Mouse (Mus musculus): Measurements from ENCODE around the gene Serpine1. TPM values are rescaled to one million over a fixed set of nuclear protein-coding genes. Genes with fewer than 3 reads are reported as not detected.

Gene Serpine1
- polyA plus RNA-seq, 1 experiment from 2014 or later = 0.05 TPM

- no peaks in the 10 kb centered on the region for H3K27me3 ChIP-seq
- no peak overlapping the region for H3K4me2 ChIP-seq
- 50% methylated on average over 10 of the region's 10 CpGs for WGBS (ENCODE audit: insufficient replicate concordance)
- H3K4me1 ChIP-seq (replicated peaks) = peaks cover 43% of the 10 kb centered on the region
- H3K4me3 ChIP-seq (replicated peaks) = no peak overlapping the region
- H3K9ac ChIP-seq = no peak overlapping the region
- peak overlapping the region; percentile 2; the same call in 1 of the 2 replicates for H3K27ac ChIP-seq
- no peaks in the 10 kb centered on the region for H3K36me3 ChIP-seq
- no peaks in the 10 kb centered on the region for H3K9me3 ChIP-seq (replicated peaks)
- no peak for ATAC-seq (ENCODE audit: low read depth)
- DNase-seq = no peak
These were observed 23.1 kb upstream of the Serpine1 start for GRCm38 (mm10) chr5:137095135-137095534.

GRCm38 (mm10) chr5:137093720-137094119 is 21.7 kb upstream of the Serpine1 start:
- no peak overlapping the region for H3K27ac ChIP-seq
- no peak overlapping the region for H3K4me2 ChIP-seq
- H3K27me3 ChIP-seq = no peaks in the 10 kb centered on the region
- no peak overlapping the region for H3K9ac ChIP-seq
- H3K4me1 ChIP-seq (replicated peaks) = peaks cover 31% of the 10 kb centered on the region
- no peak for ATAC-seq (ENCODE audit: low read depth)
- DNase-seq = no peak
- H3K9me3 ChIP-seq (replicated peaks) = no peaks in the 10 kb centered on the region
- no peaks in the 10 kb centered on the region for H3K36me3 ChIP-seq
- 67% methylated on average over 9 of the region's 9 CpGs for WGBS (ENCODE audit: insufficient replicate concordance)
- H3K4me3 ChIP-seq (replicated peaks) = no peak overlapping the region

GRCm38 (mm10) chr5:137091560-137091959 is 19.5 kb upstream of the Serpine1 start:
- no peaks in the 10 kb centered on the region for H3K27me3 ChIP-seq
- H3K4me2 ChIP-seq = no peak overlapping the region
- H3K9ac ChIP-seq = no peak overlapping the region; the same call in 1 of the 2 replicates
- DNase-seq (no peak), ATAC-seq (ENCODE audit: low read depth) (no peak)
- H3K36me3 ChIP-seq = no peaks in the 10 kb centered on the region
- H3K27ac ChIP-seq = no peak overlapping the region
- no peaks in the 10 kb centered on the region for H3K9me3 ChIP-seq (replicated peaks)
- 37% methylated on average over 6 of the region's 6 CpGs for WGBS (ENCODE audit: insufficient replicate concordance)
- H3K4me1 ChIP-seq (replicated peaks) = peaks cover 20% of the 10 kb centered on the region
- H3K4me3 ChIP-seq (replicated peaks) = no peak overlapping the region

GRCm38 (mm10) chr5:137090870-137091269 is 18.8 kb upstream of the Serpine1 start:
- H3K9me3 ChIP-seq (replicated peaks) = no peaks in the 10 kb centered on the region

GRCm38 (mm10) chr5:137087410-137087809 is 15.3 kb upstream of the Serpine1 start:
- Histone ChIP-seq H3K27ac (no peak overlapping the region), H3K4me2 (no peak overlapping the region), H3K9me3 (replicated peaks) (no peaks in the 10 kb centered on the region), H3K4me1 (replicated peaks) (peaks cover 28% of the 10 kb centered on the region), H3K36me3 (no peaks in the 10 kb centered on the region), H3K27me3 (no peaks in the 10 kb centered on the region), H3K4me3 (replicated peaks) (no peak overlapping the region), H3K9ac (no peak overlapping the region)
- no peak for ATAC-seq (ENCODE audit: low read depth)
- 72% methylated on average over 8 of the region's 8 CpGs for WGBS (ENCODE audit: insufficient replicate concordance)
- DNase-seq = no peak

More at GRCm38 (mm10) chr5:137090870-137091269, 18.8 kb upstream of the Serpine1 start:
- DNase-seq (no peak), ATAC-seq (ENCODE audit: low read depth) (no peak)
- Histone ChIP-seq H3K4me2 (no peak overlapping the region), H3K4me1 (replicated peaks) (peaks cover 21% of the 10 kb centered on the region), H3K36me3 (no peaks in the 10 kb centered on the region), H3K27me3 (no peaks in the 10 kb centered on the region), H3K27ac (no peak overlapping the region), H3K4me3 (replicated peaks) (no peak overlapping the region), H3K9ac (no peak overlapping the region)
- 73% methylated on average over 10 of the region's 10 CpGs for WGBS (ENCODE audit: insufficient replicate concordance)

GRCm38 (mm10) chr5:137085731-137086130 is 13.7 kb upstream of the Serpine1 start:
- WGBS (ENCODE audit: insufficient replicate concordance) = 78% methylated on average over 3 of the region's 3 CpGs
- Histone ChIP-seq H3K4me2 (no peak overlapping the region), H3K9me3 (replicated peaks) (no peaks in the 10 kb centered on the region), H3K36me3 (no peaks in the 10 kb centered on the region), H3K27me3 (no peaks in the 10 kb centered on the region), H3K27ac (peak overlapping the region; percentile 79), H3K4me1 (replicated peaks) (peaks cover 25% of the 10 kb centered on the region), H3K4me3 (replicated peaks) (no peak overlapping the region), H3K9ac (no peak overlapping the region)
- no peak for DNase-seq
- no peak for ATAC-seq (ENCODE audit: low read depth)

GRCm38 (mm10) chr5:137085021-137085420 is 13.0 kb upstream of the Serpine1 start:
- H3K9me3 ChIP-seq (replicated peaks) = no peaks in the 10 kb centered on the region
- peak overlapping the region; percentile 79 for H3K27ac ChIP-seq
- no peaks in the 10 kb centered on the region for H3K36me3 ChIP-seq
- DNase-seq = peak; percentile 65
- WGBS (ENCODE audit: insufficient replicate concordance) = 24% methylated on average over 6 of the region's 6 CpGs
- H3K27me3 ChIP-seq = no peaks in the 10 kb centered on the region
- peak; percentile 94 for ATAC-seq (ENCODE audit: low read depth)
- peaks cover 27% of the 10 kb centered on the region for H3K4me1 ChIP-seq (replicated peaks)
- H3K4me3 ChIP-seq (replicated peaks) = no peak overlapping the region
- 0 out of 2 replicates have a peak overlapping the region, but pooled peaks have one; percentile 0 for H3K9ac ChIP-seq
- peak overlapping the region; percentile 20 for H3K4me2 ChIP-seq

- Histone ChIP-seq H3K27ac (0 out of 2 replicates have a peak overlapping the region, but pooled peaks have one; percentile 6), H3K4me3 (replicated peaks) (no peak overlapping the region), H3K27me3 (no peaks in the 10 kb centered on the region), H3K9me3 (replicated peaks) (no peaks in the 10 kb centered on the region), H3K4me1 (replicated peaks) (peaks cover 33% of the 10 kb centered on the region), H3K4me2 (no peak overlapping the region), H3K9ac (no peak overlapping the region), H3K36me3 (no peaks in the 10 kb centered on the region)
- ATAC-seq (ENCODE audit: low read depth) (no peak), DNase-seq (no peak)
- 75% methylated on average over 4 of the region's 4 CpGs for WGBS (ENCODE audit: insufficient replicate concordance)
These were observed 11.0 kb upstream of the Serpine1 start for GRCm38 (mm10) chr5:137083051-137083450.

GRCm38 (mm10) chr5:137079849-137080248 is 7.8 kb upstream of the Serpine1 start:
- Histone ChIP-seq H3K4me3 (replicated peaks) (no peak overlapping the region), H3K4me2 (no peak overlapping the region), H3K9me3 (replicated peaks) (no peaks in the 10 kb centered on the region), H3K27ac (peak overlapping the region; percentile 23; the same call in 1 of the 2 replicates), H3K36me3 (no peaks in the 10 kb centered on the region), H3K27me3 (no peaks in the 10 kb centered on the region), H3K9ac (no peak overlapping the region), H3K4me1 (replicated peaks) (peaks cover 45% of the 10 kb centered on the region)
- DNase-seq = no peak
- no peak for ATAC-seq (ENCODE audit: low read depth)
- 49% methylated on average over 5 of the region's 5 CpGs for WGBS (ENCODE audit: insufficient replicate concordance)

- no peak for DNase-seq
- no peak overlapping the region for H3K9ac ChIP-seq
- WGBS (ENCODE audit: insufficient replicate concordance) = 52% methylated on average over 6 of the region's 6 CpGs
- no peak for ATAC-seq (ENCODE audit: low read depth)
- H3K9me3 ChIP-seq (replicated peaks) = no peaks in the 10 kb centered on the region
- H3K4me1 ChIP-seq (replicated peaks) = peaks cover 44% of the 10 kb centered on the region
- no peak overlapping the region for H3K4me3 ChIP-seq (replicated peaks)
- H3K27me3 ChIP-seq = no peaks in the 10 kb centered on the region
- H3K36me3 ChIP-seq = no peaks in the 10 kb centered on the region
- H3K27ac ChIP-seq = peak overlapping the region; percentile 47
- H3K4me2 ChIP-seq = no peak overlapping the region
These were observed 6.5 kb upstream of the Serpine1 start for GRCm38 (mm10) chr5:137078616-137079015.

- H3K4me2 ChIP-seq = no peak overlapping the region
- WGBS (ENCODE audit: insufficient replicate concordance) = 76% methylated on average over 14 of the region's 14 CpGs
- no peak overlapping the region for H3K27ac ChIP-seq
- no peak for DNase-seq
- H3K9me3 ChIP-seq (replicated peaks) = no peaks in the 10 kb centered on the region
- no peaks in the 10 kb centered on the region for H3K36me3 ChIP-seq
- H3K4me1 ChIP-seq (replicated peaks) = peaks cover 47% of the 10 kb centered on the region
- no peak overlapping the region for H3K9ac ChIP-seq
- no peak for ATAC-seq (ENCODE audit: low read depth)
- no peaks in the 10 kb centered on the region for H3K27me3 ChIP-seq
- H3K4me3 ChIP-seq (replicated peaks) = no peak overlapping the region
These were observed 6.0 kb upstream of the Serpine1 start for GRCm38 (mm10) chr5:137078041-137078440.

- DNase-seq (no peak), ATAC-seq (ENCODE audit: low read depth) (no peak)
- H3K4me3 ChIP-seq (replicated peaks) = no peak overlapping the region
- H3K9ac ChIP-seq = no peak overlapping the region
- peaks cover 55% of the 10 kb centered on the region for H3K4me1 ChIP-seq (replicated peaks)
- H3K27ac ChIP-seq = no peak overlapping the region
- H3K27me3 ChIP-seq = no peaks in the 10 kb centered on the region
- WGBS (ENCODE audit: insufficient replicate concordance) = 75% methylated on average over 7 of the region's 7 CpGs
- no peak overlapping the region for H3K4me2 ChIP-seq
- H3K9me3 ChIP-seq (replicated peaks) = no peaks in the 10 kb centered on the region
- no peaks in the 10 kb centered on the region for H3K36me3 ChIP-seq
These were observed 5.1 kb upstream of the Serpine1 start for GRCm38 (mm10) chr5:137077187-137077586.

Measured in liver, embryonic 13.5 days (tissue).